Mouse (Mus musculus) hindbrain, embryonic 12.5 days (tissue): ENCODE measurements around the gene Sms. TPM values are rescaled to one million over a fixed set of nuclear protein-coding genes. Genes with fewer than 3 reads are reported as not detected.

Experiments
- ATAC-seq: fragments of 200-750 bp; cut with Nextera tagmentation; 2 replicates; pipeline ENCODE4 v1.8.0; 2017; ENCODE audit warnings: moderate TSS enrichment; ENCODE audit not compliant: low FRiP score
- H3K27ac ChIP-seq: fragments of 300-500 bp; sonication (generic); 2 replicates; pipeline ENCODE4 v1.5.1; 2016; ENCODE audit warnings: mild to moderate bottlenecking
- H3K27me3 ChIP-seq: fragments of 300-500 bp; sonication (generic); 2 replicates; pipeline ENCODE4 v1.6.1; 2016; ENCODE audit warnings: mild to moderate bottlenecking
- H3K36me3 ChIP-seq: fragments of 300-500 bp; sonication (generic); 2 replicates; pipeline ENCODE4 v1.6.1; 2016; ENCODE audit warnings: mild to moderate bottlenecking
- H3K4me1 ChIP-seq: fragments of 300-500 bp; sonication (generic); 2 replicates; pipeline ENCODE4 v1.6.1; 2016
- H3K4me2 ChIP-seq: fragments of 300-500 bp; sonication (generic); replicated peaks from 2 replicates; pipeline ENCODE4 v1.6.1; 2016; ENCODE audit warnings: mild to moderate bottlenecking
- H3K4me3 ChIP-seq: fragments of 300-500 bp; sonication (generic); 2 replicates; pipeline ENCODE4 v1.5.1; 2016; ENCODE audit warnings: mild to moderate bottlenecking
- H3K9ac ChIP-seq: fragments of 300-500 bp; sonication (generic); 2 replicates; pipeline ENCODE4 v1.6.1; 2016; ENCODE audit warnings: mild to moderate bottlenecking, moderate library complexity
- H3K9me3 ChIP-seq: fragments of 300-500 bp; sonication (generic); replicated peaks from 2 replicates; pipeline ENCODE4 v1.6.1; 2016; ENCODE audit warnings: mild to moderate bottlenecking
- WGBS: fragments of 180-500 bp; shearing (Covaris S2); methylation state at CpG from one replicate; pipeline ENCODE4 v1.1.7; 2016; 5-methylcytosine and 5-hydroxymethylcytosine counted together
- polyA plus RNA-seq: library from polyadenylated mRNA; unstranded; fragments of >200 nt; fragmentation: Nextera tagmentation; extraction: Ambion mirVana; gene quantifications from 2 replicates; pipeline ENCODE4 v1.2.1, GENCODE M21; 2016

The Sms gene
- polyA plus RNA-seq: 90.8 and 106 TPM in 2 replicates

GRCm38 (mm10) chrX:157491944-157492726, at the start of gene Sms:
TSS of gene Sms (minus strand) at chrX:157492287.
- H3K4me2 ChIP-seq: peak within 1 kb of the TSS; percentile 42
- H3K9ac ChIP-seq: peak within 1 kb of the TSS; percentile 78
- H3K36me3 ChIP-seq: no peaks in the 10 kb centered on the region
- peaks cover 5% of the 10 kb centered on the region; the same call in 1 of the 2 replicates for H3K4me1 ChIP-seq
- H3K27me3 ChIP-seq: no peaks in the 10 kb centered on the region
- no peaks in the 10 kb centered on the region for H3K9me3 ChIP-seq
- WGBS: 20% methylated on average over 36 of the region's 45 CpGs
- peak; percentile 92 for ATAC-seq
- H3K27ac ChIP-seq: peak within 1 kb of the TSS; percentile 94
- H3K4me3 ChIP-seq: peak within 1 kb of the TSS; percentile 71

- H3K9me3 ChIP-seq: no peaks in the 10 kb centered on the region
- no peaks in the 10 kb centered on the region for H3K36me3 ChIP-seq
- H3K27ac ChIP-seq: no peak overlapping the region
- H3K27me3 ChIP-seq: 0 out of 2 replicates have a peak, but pooled peaks cover 4% of the 10 kb centered on the region
- ATAC-seq: no peak
- no peak overlapping the region for H3K4me3 ChIP-seq
- H3K4me1 ChIP-seq: no peaks in the 10 kb centered on the region
- WGBS: 60% methylated on average over 5 of the region's 5 CpGs
- H3K9ac ChIP-seq: no peak overlapping the region
- no peak overlapping the region for H3K4me2 ChIP-seq
These were observed 14.3 kb upstream of the Sms start for GRCm38 (mm10) chrX:157506400-157506799.

- no peak for ATAC-seq
- 54% methylated on average over 1 of the region's 1 CpGs for WGBS
These were observed 12.4 kb upstream of the Sms start for GRCm38 (mm10) chrX:157504506-157504905.

GRCm38 (mm10) chrX:157501871-157502270, 9.8 kb upstream of the Sms start:
- ATAC-seq: no peak
- Histone ChIP-seq H3K4me3 (no peak overlapping the region), H3K36me3 (no peaks in the 10 kb centered on the region), H3K4me2 (no peak overlapping the region), H3K4me1 (no peaks in the 10 kb centered on the region), H3K27me3 (0 out of 2 replicates have a peak, but pooled peaks cover 4% of the 10 kb centered on the region), H3K9ac (no peak overlapping the region), H3K27ac (no peak overlapping the region), H3K9me3 (no peaks in the 10 kb centered on the region)
- 84% methylated on average over 2 of the region's 2 CpGs for WGBS

More at GRCm38 (mm10) chrX:157504506-157504905, 12.4 kb upstream of the Sms start:
- Histone ChIP-seq H3K27me3 (0 out of 2 replicates have a peak, but pooled peaks cover 4% of the 10 kb centered on the region), H3K4me1 (no peaks in the 10 kb centered on the region), H3K36me3 (no peaks in the 10 kb centered on the region), H3K9ac (no peak overlapping the region), H3K9me3 (no peaks in the 10 kb centered on the region), H3K4me2 (no peak overlapping the region), H3K4me3 (no peak overlapping the region), H3K27ac (no peak overlapping the region)

- H3K4me2 ChIP-seq: no peak overlapping the region
- 84% methylated on average over 8 of the region's 8 CpGs for WGBS
- H3K27me3 ChIP-seq: 0 out of 2 replicates have a peak, but pooled peaks cover 4% of the 10 kb centered on the region
- H3K36me3 ChIP-seq: no peaks in the 10 kb centered on the region
- H3K4me1 ChIP-seq: no peaks in the 10 kb centered on the region
- no peak overlapping the region for H3K27ac ChIP-seq
- no peak overlapping the region for H3K4me3 ChIP-seq
- H3K9ac ChIP-seq: no peak overlapping the region
- no peaks in the 10 kb centered on the region for H3K9me3 ChIP-seq
- no peak for ATAC-seq
These were observed 7.9 kb upstream of the Sms start for GRCm38 (mm10) chrX:157500004-157500403.

- Histone ChIP-seq H3K9ac (no peak overlapping the region), H3K9me3 (no peaks in the 10 kb centered on the region), H3K4me2 (no peak overlapping the region), H3K4me1 (peaks cover 5% of the 10 kb centered on the region; the same call in 1 of the 2 replicates), H3K27ac (no peak overlapping the region), H3K4me3 (no peak overlapping the region), H3K36me3 (no peaks in the 10 kb centered on the region), H3K27me3 (no peaks in the 10 kb centered on the region)
- ATAC-seq: no peak
- 77% methylated on average over 4 of the region's 4 CpGs for WGBS
These were observed 1.1 kb upstream of the Sms start for GRCm38 (mm10) chrX:157493159-157493558.

GRCm38 (mm10) chrX:157491145-157491935, 747 bp downstream of the Sms start:
- H3K27me3 ChIP-seq: no peaks in the 10 kb centered on the region
- H3K9me3 ChIP-seq: no peaks in the 10 kb centered on the region
- WGBS: 13% methylated on average over 79 of the region's 104 CpGs
- H3K9ac ChIP-seq: peak overlapping the region; percentile 78
- H3K27ac ChIP-seq: peak overlapping the region; percentile 94
- peaks cover 5% of the 10 kb centered on the region; the same call in 1 of the 2 replicates for H3K4me1 ChIP-seq
- peak overlapping the region; percentile 42 for H3K4me2 ChIP-seq
- peak; percentile 78 for ATAC-seq
- H3K4me3 ChIP-seq: peak overlapping the region; percentile 71
- no peaks in the 10 kb centered on the region for H3K36me3 ChIP-seq

- Histone ChIP-seq H3K9ac (peak overlapping the region; percentile 78), H3K27me3 (no peaks in the 10 kb centered on the region), H3K4me2 (peak overlapping the region; percentile 42), H3K4me1 (peaks cover 5% of the 10 kb centered on the region; the same call in 1 of the 2 replicates), H3K36me3 (no peaks in the 10 kb centered on the region), H3K27ac (peak overlapping the region; percentile 94), H3K9me3 (no peaks in the 10 kb centered on the region), H3K4me3 (peak overlapping the region; percentile 71)
- 23% methylated on average over 12 of the region's 12 CpGs for WGBS
- ATAC-seq: no peak
These were observed 1.3 kb downstream of the Sms start for GRCm38 (mm10) chrX:157490769-157491144.

GRCm38 (mm10) chrX:157489871-157490721, 2.0 kb downstream of the Sms start:
- Histone ChIP-seq H3K9me3 (no peaks in the 10 kb centered on the region), H3K27ac (no peak overlapping the region), H3K4me1 (peaks cover 5% of the 10 kb centered on the region; the same call in 1 of the 2 replicates), H3K4me2 (peak overlapping the region; percentile 42), H3K27me3 (no peaks in the 10 kb centered on the region), H3K36me3 (no peaks in the 10 kb centered on the region), H3K4me3 (peak overlapping the region; percentile 71), H3K9ac (peak overlapping the region; percentile 9; the same call in 1 of the 2 replicates)
- WGBS: 31% methylated on average over 9 of the region's 9 CpGs
- ATAC-seq: no peak

- ATAC-seq: no peak
- 82% methylated on average over 3 of the region's 3 CpGs for WGBS
These were observed 3.3 kb downstream of the Sms start for GRCm38 (mm10) chrX:157488831-157489230.

GRCm38 (mm10) chrX:157486765-157487164, 5.3 kb downstream of the Sms start:
- no peaks in the 10 kb centered on the region for H3K27me3 ChIP-seq
- H3K36me3 ChIP-seq: no peaks in the 10 kb centered on the region
- no peak overlapping the region for H3K4me3 ChIP-seq
- 65% methylated on average over 2 of the region's 2 CpGs for WGBS
- peaks cover 5% of the 10 kb centered on the region; the same call in 1 of the 2 replicates for H3K4me1 ChIP-seq
- no peak overlapping the region for H3K27ac ChIP-seq
- H3K9ac ChIP-seq: no peak overlapping the region
- no peak for ATAC-seq
- no peaks in the 10 kb centered on the region for H3K9me3 ChIP-seq
- H3K4me2 ChIP-seq: no peak overlapping the region

More at GRCm38 (mm10) chrX:157488831-157489230, 3.3 kb downstream of the Sms start:
- H3K27ac ChIP-seq: no peak overlapping the region
- H3K9me3 ChIP-seq: no peaks in the 10 kb centered on the region
- no peaks in the 10 kb centered on the region for H3K36me3 ChIP-seq
- H3K4me2 ChIP-seq: no peak overlapping the region
- H3K27me3 ChIP-seq: no peaks in the 10 kb centered on the region
- H3K4me1 ChIP-seq: peaks cover 5% of the 10 kb centered on the region; the same call in 1 of the 2 replicates
- no peak overlapping the region for H3K9ac ChIP-seq
- H3K4me3 ChIP-seq: no peak overlapping the region
